Mouse (Mus musculus): ENCODE measurements around the gene Stx8. TPM values are rescaled to one million over a fixed set of nuclear protein-coding genes. Genes with fewer than 3 reads are reported as not detected.
A peak's percentile ranks its signal among the peaks of the same experiment; 100 is the strongest.

The Stx8 gene
- polyA plus RNA-seq, 1 experiment from 2014 or later, result 48.6 TPM

DNA sequence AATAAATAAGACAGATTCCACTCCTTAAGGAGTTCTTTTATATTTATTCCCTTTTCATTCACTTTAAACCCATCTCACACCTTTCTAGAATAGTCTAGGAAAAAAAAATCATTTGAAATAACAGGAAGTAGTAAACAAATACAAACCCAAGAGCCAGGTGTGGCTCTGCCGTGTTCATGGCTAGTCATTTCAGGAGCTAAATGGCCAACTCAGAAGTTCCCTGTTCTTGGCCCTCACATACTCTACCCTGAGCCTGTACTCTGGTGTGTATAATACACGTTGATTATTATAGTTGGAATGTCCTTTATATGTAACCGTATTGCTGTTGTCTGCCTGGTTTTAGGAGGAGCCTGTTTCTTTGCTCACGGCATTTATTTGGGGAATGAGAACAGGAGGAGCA, 152.7 kb downstream of the Stx8 start:
- Histone ChIP-seq H3K9me3 (ENCODE audit: low read depth, low read length) (no peaks in the 10 kb centered on the region), H3K4me3 (ENCODE audit: low read depth, low read length) (no peak overlapping the region), H3K27me3 (ENCODE audit: insufficient read depth, low read length) (no peaks in the 10 kb centered on the region), H3K36me3 (ENCODE audit: insufficient read depth) (no peaks in the 10 kb centered on the region), H3K4me1 (ENCODE audit: insufficient read depth) (no peaks in the 10 kb centered on the region), H3K4me2 (no peak overlapping the region), H3K27ac (ENCODE audit: low read depth) (no peak overlapping the region), H3K9ac (no peak overlapping the region)
- DNase-seq, result no peak
- no peak for ATAC-seq (ENCODE audit: insufficient read depth)
- WGBS, result 77% methylated on average over 4 of the region's 4 CpGs
- no peak for TF ChIP-seq CTCF (IDR thresholded peaks at IDR 0.05; ENCODE audit: low read depth)

DNA sequence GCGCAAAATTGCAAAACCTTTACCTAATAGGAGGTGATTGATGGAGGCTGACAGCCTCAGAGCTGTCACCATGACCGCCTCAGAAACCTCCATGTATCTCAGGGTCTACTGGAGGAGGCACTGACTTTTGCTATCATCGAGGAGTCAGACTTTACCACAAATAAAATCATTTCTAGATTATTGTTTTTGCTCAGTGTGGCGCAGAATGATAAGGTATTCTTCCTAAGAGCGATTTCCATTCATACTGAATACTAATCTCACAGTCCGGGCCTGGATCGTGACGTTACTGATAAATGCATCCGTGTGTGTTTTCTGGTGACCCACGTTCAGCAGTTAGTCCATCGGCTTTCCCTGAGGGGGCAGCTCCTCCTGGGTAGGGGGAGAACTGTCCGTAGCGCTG, 153.1 kb downstream of the Stx8 start:
- ATAC-seq (ENCODE audit: insufficient read depth), result no peak
- Histone ChIP-seq H3K4me2 (no peak overlapping the region), H3K4me3 (ENCODE audit: low read depth, low read length) (no peak overlapping the region), H3K4me1 (ENCODE audit: insufficient read depth) (no peaks in the 10 kb centered on the region), H3K27ac (ENCODE audit: low read depth) (no peak overlapping the region), H3K27me3 (ENCODE audit: insufficient read depth, low read length) (no peaks in the 10 kb centered on the region), H3K9ac (no peak overlapping the region), H3K36me3 (ENCODE audit: insufficient read depth) (no peaks in the 10 kb centered on the region), H3K9me3 (ENCODE audit: low read depth, low read length) (no peaks in the 10 kb centered on the region)
- TF ChIP-seq CTCF (IDR thresholded peaks at IDR 0.05; ENCODE audit: low read depth), result no peak
- no peak for DNase-seq
- 84% methylated on average over 13 of the region's 13 CpGs for WGBS

DNA sequence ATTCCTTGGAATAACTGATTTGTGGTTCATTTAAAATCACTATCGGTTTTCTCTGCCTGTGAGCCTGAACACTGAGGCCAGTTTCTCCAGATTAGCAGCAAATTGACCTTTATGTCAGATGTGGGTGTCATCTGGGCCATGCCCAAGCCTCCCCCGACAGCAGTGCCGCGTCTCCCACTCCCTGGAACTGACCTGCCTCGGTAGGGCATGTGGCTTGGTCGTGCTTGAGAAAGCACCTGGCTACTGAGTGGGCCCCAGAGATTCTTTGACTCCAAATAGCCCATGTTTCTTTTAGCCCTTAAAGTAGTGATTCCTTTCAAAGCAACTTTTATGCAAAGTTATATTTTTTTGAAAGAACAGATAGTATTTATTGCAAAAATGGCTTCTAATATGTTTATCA, 155.3 kb downstream of the Stx8 start:
- no peaks in the 10 kb centered on the region for H3K4me1 ChIP-seq (ENCODE audit: insufficient read depth)
- no peak overlapping the region for H3K9ac ChIP-seq
- no peaks in the 10 kb centered on the region for H3K36me3 ChIP-seq (ENCODE audit: insufficient read depth)
- H3K27me3 ChIP-seq (ENCODE audit: insufficient read depth, low read length), result no peaks in the 10 kb centered on the region
- ATAC-seq (ENCODE audit: insufficient read depth) (no peak), DNase-seq (no peak)
- H3K4me2 ChIP-seq, result no peak overlapping the region
- TF ChIP-seq CTCF (IDR thresholded peaks at IDR 0.05; ENCODE audit: low read depth), result no peak
- no peaks in the 10 kb centered on the region for H3K9me3 ChIP-seq (ENCODE audit: low read depth, low read length)
- 43% methylated on average over 6 of the region's 6 CpGs for WGBS
- H3K27ac ChIP-seq (ENCODE audit: low read depth), result no peak overlapping the region
- no peak overlapping the region for H3K4me3 ChIP-seq (ENCODE audit: low read depth, low read length)

DNA sequence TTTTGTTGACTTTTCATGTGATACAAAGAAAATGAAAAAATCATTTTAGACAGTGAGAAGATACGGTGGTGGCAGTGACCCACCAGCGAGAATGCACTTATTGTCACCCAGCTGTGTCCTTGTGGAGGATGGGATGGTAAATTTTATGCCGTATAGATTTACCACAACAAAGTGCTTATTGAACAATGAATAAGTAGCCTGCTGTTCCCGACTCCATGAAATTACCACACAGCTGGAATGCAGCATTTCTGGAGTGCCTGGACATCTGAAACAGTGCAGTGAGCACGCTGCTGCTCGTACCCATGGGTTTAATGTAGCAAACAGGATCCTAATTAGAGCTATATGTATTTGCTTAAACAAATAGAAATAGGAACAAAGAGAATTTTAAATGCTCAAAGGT, 155.7 kb downstream of the Stx8 start:
- no peaks in the 10 kb centered on the region for H3K9me3 ChIP-seq (ENCODE audit: low read depth, low read length)
- no peaks in the 10 kb centered on the region for H3K27me3 ChIP-seq (ENCODE audit: insufficient read depth, low read length)
- DNase-seq (no peak), ATAC-seq (ENCODE audit: insufficient read depth) (no peak)
- no peak overlapping the region for H3K4me2 ChIP-seq
- H3K27ac ChIP-seq (ENCODE audit: low read depth), result no peak overlapping the region
- no peaks in the 10 kb centered on the region for H3K36me3 ChIP-seq (ENCODE audit: insufficient read depth)
- 70% methylated on average over 6 of the region's 6 CpGs for WGBS
- TF ChIP-seq CTCF (IDR thresholded peaks at IDR 0.05; ENCODE audit: low read depth), result no peak
- no peak overlapping the region for H3K4me3 ChIP-seq (ENCODE audit: low read depth, low read length)
- no peak overlapping the region for H3K9ac ChIP-seq
- no peaks in the 10 kb centered on the region for H3K4me1 ChIP-seq (ENCODE audit: insufficient read depth)

DNA sequence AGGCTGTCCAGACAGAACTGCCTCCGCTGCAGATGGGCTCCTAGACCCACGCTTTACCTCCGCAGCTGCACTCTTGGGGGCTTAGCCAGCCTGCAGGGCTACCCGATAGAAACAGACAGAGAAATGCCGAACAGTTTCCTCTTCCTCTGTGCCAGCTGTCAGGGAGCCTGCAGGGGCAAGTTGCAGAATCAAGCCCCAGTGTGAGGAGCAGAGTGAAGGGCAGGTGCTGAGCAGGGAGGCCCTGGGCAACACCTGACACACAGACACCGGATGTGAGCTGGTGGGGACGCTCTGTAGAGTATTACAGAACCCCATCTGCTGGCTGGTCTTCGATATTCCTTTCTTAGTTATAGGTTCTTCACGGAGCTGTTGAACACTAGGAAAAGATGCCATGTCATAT, 160.1 kb downstream of the Stx8 start:
- Histone ChIP-seq H3K36me3 (ENCODE audit: insufficient read depth) (no peaks in the 10 kb centered on the region), H3K4me2 (no peak overlapping the region), H3K4me3 (ENCODE audit: low read depth, low read length) (no peak overlapping the region), H3K9ac (no peak overlapping the region), H3K27ac (ENCODE audit: low read depth) (no peak overlapping the region), H3K4me1 (ENCODE audit: insufficient read depth) (no peaks in the 10 kb centered on the region), H3K9me3 (ENCODE audit: low read depth, low read length) (no peaks in the 10 kb centered on the region), H3K27me3 (ENCODE audit: insufficient read depth, low read length) (no peaks in the 10 kb centered on the region)
- WGBS, result 85% methylated on average over 9 of the region's 9 CpGs
- ATAC-seq (ENCODE audit: insufficient read depth), result no peak
- TF ChIP-seq CTCF (IDR thresholded peaks at IDR 0.05; ENCODE audit: low read depth), result no peak
- DNase-seq, result no peak

DNA sequence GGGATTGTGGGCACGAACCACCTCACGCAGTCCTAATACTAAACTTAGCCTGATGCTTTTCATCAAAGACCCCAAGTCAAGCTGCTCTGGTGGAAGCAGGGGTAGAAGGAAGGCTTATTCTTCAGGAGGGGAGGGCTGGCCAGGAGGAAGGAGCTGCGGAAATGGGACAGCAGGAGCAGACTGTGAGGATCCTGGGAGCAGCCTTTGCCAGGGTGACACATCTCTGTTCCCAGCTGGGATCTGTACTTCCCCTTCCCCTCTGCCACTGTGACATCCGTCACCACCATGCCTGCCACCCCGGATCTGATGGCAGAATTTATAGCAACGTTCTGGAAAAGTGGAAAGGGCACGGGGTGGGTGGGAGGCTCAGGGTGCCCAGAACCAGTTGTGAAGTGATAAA, 168.5 kb downstream of the Stx8 start:
- Histone ChIP-seq H3K36me3 (ENCODE audit: insufficient read depth) (no peaks in the 10 kb centered on the region), H3K4me1 (ENCODE audit: insufficient read depth) (peaks cover 15% of the 10 kb centered on the region; the same call in 1 of the 2 replicates), H3K27ac (ENCODE audit: low read depth) (no peak overlapping the region), H3K9ac (no peak overlapping the region), H3K27me3 (ENCODE audit: insufficient read depth, low read length) (no peaks in the 10 kb centered on the region), H3K9me3 (ENCODE audit: low read depth, low read length) (no peaks in the 10 kb centered on the region), H3K4me2 (no peak overlapping the region), H3K4me3 (ENCODE audit: low read depth, low read length) (no peak overlapping the region)
- DNase-seq (peak; percentile 49), ATAC-seq (ENCODE audit: insufficient read depth) (0 out of 2 replicates have a peak, but pooled peaks have one; percentile 67)
- no peak for TF ChIP-seq CTCF (IDR thresholded peaks at IDR 0.05; ENCODE audit: low read depth)
- 44% methylated on average over 7 of the region's 7 CpGs for WGBS

DNA sequence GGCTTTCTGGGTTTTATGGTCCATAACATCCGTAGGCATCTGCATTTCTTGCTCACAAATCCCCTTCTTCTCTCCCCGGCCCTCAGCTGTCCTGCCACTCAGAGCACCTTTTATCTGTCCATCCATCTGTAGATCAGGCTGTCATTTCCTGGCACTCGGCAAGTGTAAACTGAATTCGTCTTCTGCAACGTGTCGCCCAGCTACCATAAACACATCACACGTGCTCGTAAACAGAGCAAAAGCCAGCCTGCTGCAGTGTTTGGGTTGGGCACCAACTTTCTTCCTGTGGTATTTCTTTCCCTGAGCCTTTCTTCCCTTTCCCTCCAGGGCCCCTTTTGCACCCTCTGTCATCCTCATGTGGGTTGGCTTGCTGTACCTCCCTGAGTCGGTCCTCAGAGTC, 169.4 kb downstream of the Stx8 start:
- H3K4me2 ChIP-seq, result no peak overlapping the region
- no peaks in the 10 kb centered on the region for H3K27me3 ChIP-seq (ENCODE audit: insufficient read depth, low read length)
- no peaks in the 10 kb centered on the region for H3K9me3 ChIP-seq (ENCODE audit: low read depth, low read length)
- H3K27ac ChIP-seq (ENCODE audit: low read depth), result 0 out of 2 replicates have a peak overlapping the region, but pooled peaks have one; percentile 4
- WGBS, result 21% methylated on average over 9 of the region's 9 CpGs
- H3K4me3 ChIP-seq (ENCODE audit: low read depth, low read length), result no peak overlapping the region
- ATAC-seq (ENCODE audit: insufficient read depth) (peak; percentile 30; the same call in 1 of the 2 replicates), DNase-seq (peak; percentile 58)
- H3K36me3 ChIP-seq (ENCODE audit: insufficient read depth), result no peaks in the 10 kb centered on the region
- H3K4me1 ChIP-seq (ENCODE audit: insufficient read depth), result peaks cover 15% of the 10 kb centered on the region; the same call in 1 of the 2 replicates
- H3K9ac ChIP-seq, result no peak overlapping the region; the same call in 1 of the 2 replicates
- TF ChIP-seq CTCF (IDR thresholded peaks at IDR 0.05; ENCODE audit: low read depth), result no peak

DNA sequence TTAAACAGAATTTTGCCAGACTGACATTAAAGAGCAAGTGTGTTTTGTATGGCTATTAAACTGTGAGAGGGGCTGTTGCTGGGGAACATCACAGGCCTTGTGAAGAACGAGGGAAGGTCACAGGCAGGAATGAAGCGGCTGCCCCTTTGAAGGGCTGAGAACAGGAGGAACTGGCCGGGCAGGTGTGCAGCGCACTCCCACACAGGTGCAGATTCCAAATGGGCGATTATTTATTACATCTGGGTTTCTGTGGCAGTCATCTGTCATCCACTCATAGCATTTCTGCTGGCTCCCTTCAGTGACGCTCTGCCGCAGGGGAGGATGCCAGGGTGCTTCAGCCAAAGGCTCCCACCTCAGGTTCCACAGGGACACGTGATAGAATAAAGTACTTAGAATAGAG, 170.7 kb downstream of the Stx8 start:
- Histone ChIP-seq H3K9me3 (ENCODE audit: low read depth, low read length) (no peaks in the 10 kb centered on the region), H3K27ac (ENCODE audit: low read depth) (no peak overlapping the region), H3K4me2 (no peak overlapping the region), H3K9ac (no peak overlapping the region), H3K27me3 (ENCODE audit: insufficient read depth, low read length) (no peaks in the 10 kb centered on the region), H3K36me3 (ENCODE audit: insufficient read depth) (no peaks in the 10 kb centered on the region), H3K4me1 (ENCODE audit: insufficient read depth) (peaks cover 15% of the 10 kb centered on the region; the same call in 1 of the 2 replicates), H3K4me3 (ENCODE audit: low read depth, low read length) (no peak overlapping the region)
- 63% methylated on average over 8 of the region's 8 CpGs for WGBS
- peak; percentile 48 for DNase-seq
- ATAC-seq (ENCODE audit: insufficient read depth), result peak; percentile 38; the same call in 1 of the 2 replicates
- no peak for TF ChIP-seq CTCF (IDR thresholded peaks at IDR 0.05; ENCODE audit: low read depth)
